Mouse (Mus musculus) hindbrain, embryonic 13.5 days (tissue): ENCODE results near the gene Omp. TPM values are rescaled to one million over a fixed set of nuclear protein-coding genes. Genes with fewer than 3 reads are reported as not detected.

Source experiments
- ATAC-seq: fragments of 200-750 bp; cut with Nextera tagmentation; 2 replicates; pipeline ENCODE4 v1.8.0; 2017; ENCODE audit warnings: moderate TSS enrichment; ENCODE audit not compliant: low FRiP score
- H3K27ac ChIP-seq: fragments of 300-500 bp; sonication (generic); 2 replicates; pipeline ENCODE4 v1.5.1; 2015; ENCODE audit warnings: inconsistent platforms, mild to moderate bottlenecking, moderate library complexity
- H3K27me3 ChIP-seq: fragments of 300-500 bp; sonication (generic); 2 replicates; pipeline ENCODE4 v1.6.1; 2015; ENCODE audit warnings: mild to moderate bottlenecking, inconsistent platforms
- H3K36me3 ChIP-seq: fragments of 300-500 bp; sonication (generic); 2 replicates; pipeline ENCODE4 v1.6.1; 2015; ENCODE audit warnings: mild to moderate bottlenecking, inconsistent platforms
- H3K4me1 ChIP-seq: fragments of 300-500 bp; sonication (generic); replicated peaks from 2 replicates; pipeline ENCODE4 v1.6.1; 2015; ENCODE audit warnings: inconsistent platforms
- H3K4me2 ChIP-seq: fragments of 300-500 bp; sonication (generic); 2 replicates; pipeline ENCODE4 v1.6.1; 2015; ENCODE audit warnings: inconsistent platforms, mild to moderate bottlenecking, moderate library complexity
- H3K4me3 ChIP-seq: fragments of 300-500 bp; sonication (generic); 2 replicates; pipeline ENCODE4 v1.5.1; 2015; ENCODE audit warnings: mild to moderate bottlenecking, inconsistent platforms
- H3K9ac ChIP-seq: fragments of 300-500 bp; sonication (generic); 2 replicates; pipeline ENCODE4 v1.6.1; 2015; ENCODE audit warnings: mild to moderate bottlenecking, inconsistent platforms
- H3K9me3 ChIP-seq: fragments of 300-500 bp; sonication (generic); 2 replicates; pipeline ENCODE4 v1.6.1; 2016; ENCODE audit warnings: inconsistent platforms
- WGBS: fragments of 180-500 bp; shearing (Covaris S2); methylation state at CpG from one replicate; pipeline ENCODE4 v1.1.7; 2015; 5-methylcytosine and 5-hydroxymethylcytosine counted together
- polyA plus RNA-seq: library from polyadenylated mRNA; unstranded; fragments of >200 nt; fragmentation: Nextera tagmentation; extraction: Ambion mirVana; gene quantifications from 2 replicates; pipeline ENCODE4 v1.2.1, GENCODE M21; 2015

Gene Omp
- polyA plus RNA-seq, 1 experiment from 2014 or later: 0.30 TPM

- Histone ChIP-seq H3K9me3 (no peaks in the 10 kb centered on the region), H3K27me3 (0 out of 2 replicates have a peak, but pooled peaks cover 8% of the 10 kb centered on the region), H3K4me3 (no peak overlapping the region), H3K9ac (no peak overlapping the region), H3K4me2 (no peak overlapping the region), H3K27ac (no peak overlapping the region), H3K4me1 (peaks cover 34% of the 10 kb centered on the region), H3K36me3 (0 out of 2 replicates have a peak, but pooled peaks cover 3% of the 10 kb centered on the region)
- peak; percentile 34; the same call in 1 of the 2 replicates for ATAC-seq
- WGBS: 20% methylated on average over 3 of the region's 3 CpGs
Observed at GRCm38 (mm10) chr7:98149802-98150201, 4.5 kb upstream of the Omp start.

DNA sequence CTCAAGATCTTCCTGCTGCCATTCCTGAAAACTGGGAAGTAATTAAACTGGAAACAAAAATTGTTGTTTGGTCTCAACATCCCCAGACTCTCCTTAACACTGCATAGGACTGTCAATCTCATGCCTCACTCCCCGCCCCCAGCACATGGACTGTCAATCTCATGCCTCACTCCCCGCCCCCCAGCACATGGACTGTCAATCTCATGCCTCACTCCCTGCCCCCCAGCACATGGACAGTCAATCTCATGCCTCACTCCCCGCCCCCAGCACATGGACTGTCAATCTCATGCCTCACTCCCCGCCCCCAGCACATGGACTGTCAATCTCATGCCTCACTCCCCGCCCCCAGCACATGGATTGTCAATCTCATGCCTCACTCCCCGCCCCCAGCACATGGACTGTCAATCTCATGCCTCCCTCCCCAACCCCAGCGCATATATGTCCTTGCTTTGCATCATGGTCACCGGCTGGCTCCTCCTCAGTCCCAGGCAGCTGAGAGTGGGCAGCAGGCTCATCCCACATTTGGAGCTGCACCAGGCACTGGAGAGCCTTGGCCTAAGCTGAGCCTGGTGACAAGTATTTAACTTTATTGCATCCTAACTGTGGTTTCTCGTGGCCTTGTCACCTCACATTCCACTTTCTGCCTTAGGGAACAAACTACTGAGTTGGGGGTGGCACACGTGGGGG is 3.6 kb upstream of the Omp start:
- 68% methylated on average over 10 of the region's 10 CpGs for WGBS
- no peak overlapping the region for H3K4me3 ChIP-seq
- H3K36me3 ChIP-seq: 0 out of 2 replicates have a peak, but pooled peaks cover 3% of the 10 kb centered on the region
- no peaks in the 10 kb centered on the region for H3K9me3 ChIP-seq
- no peak overlapping the region for H3K9ac ChIP-seq
- peaks cover 34% of the 10 kb centered on the region for H3K4me1 ChIP-seq
- ATAC-seq: no peak
- 0 out of 2 replicates have a peak, but pooled peaks cover 12% of the 10 kb centered on the region for H3K27me3 ChIP-seq
- H3K27ac ChIP-seq: no peak overlapping the region
- H3K4me2 ChIP-seq: no peak overlapping the region

DNA sequence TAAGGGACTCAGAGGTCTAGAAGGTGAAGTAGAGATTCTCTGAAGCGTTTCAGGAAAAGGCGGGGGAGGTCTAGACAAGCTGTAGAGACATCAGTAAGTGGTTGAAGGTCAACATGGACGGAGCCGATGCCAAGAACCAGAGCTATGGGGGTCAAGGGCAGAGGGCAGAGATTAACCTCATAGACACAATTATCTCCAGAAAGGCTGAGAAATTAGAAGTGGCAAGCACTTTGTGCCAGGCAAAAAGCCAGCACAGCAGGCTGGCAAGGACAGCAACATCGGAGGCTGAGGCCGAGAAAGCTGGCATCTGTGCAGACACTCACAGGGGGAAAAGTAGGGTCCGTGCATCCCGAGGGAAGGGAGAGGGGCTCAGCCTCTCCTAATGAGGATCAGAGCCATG is 2.5 kb upstream of the Omp start:
- H3K9me3 ChIP-seq: no peaks in the 10 kb centered on the region
- WGBS: 71% methylated on average over 8 of the region's 8 CpGs
- no peak overlapping the region for H3K4me2 ChIP-seq
- H3K27me3 ChIP-seq: peaks cover 8% of the 10 kb centered on the region; the same call in 1 of the 2 replicates
- H3K9ac ChIP-seq: no peak overlapping the region
- H3K36me3 ChIP-seq: 0 out of 2 replicates have a peak, but pooled peaks cover 3% of the 10 kb centered on the region
- H3K4me1 ChIP-seq: peaks cover 40% of the 10 kb centered on the region
- no peak for ATAC-seq
- 0 out of 2 replicates have a peak overlapping the region, but pooled peaks have one; percentile 55 for H3K27ac ChIP-seq
- H3K4me3 ChIP-seq: no peak overlapping the region

- Histone ChIP-seq H3K9me3 (no peaks in the 10 kb centered on the region), H3K4me3 (no peak overlapping the region)
- no peak for ATAC-seq
Observed at GRCm38 (mm10) chr7:98146447-98146845, 1.1 kb upstream of the Omp start.

GRCm38 (mm10) chr7:98145842-98146446 is 642 bp upstream of the Omp start:
- ATAC-seq: no peak
- Histone ChIP-seq H3K4me1 (peaks cover 45% of the 10 kb centered on the region), H3K27ac (no peak overlapping the region), H3K4me2 (no peak overlapping the region), H3K9ac (no peak overlapping the region), H3K36me3 (0 out of 2 replicates have a peak, but pooled peaks cover 3% of the 10 kb centered on the region), H3K4me3 (no peak overlapping the region), H3K9me3 (no peaks in the 10 kb centered on the region), H3K27me3 (peaks cover 8% of the 10 kb centered on the region; the same call in 1 of the 2 replicates)
- 81% methylated on average over 12 of the region's 12 CpGs for WGBS

More at GRCm38 (mm10) chr7:98146447-98146845, 1.1 kb upstream of the Omp start:
- no peak overlapping the region for H3K9ac ChIP-seq
- H3K36me3 ChIP-seq: 0 out of 2 replicates have a peak, but pooled peaks cover 3% of the 10 kb centered on the region
- no peak overlapping the region for H3K27ac ChIP-seq
- peaks cover 45% of the 10 kb centered on the region for H3K4me1 ChIP-seq
- H3K4me2 ChIP-seq: no peak overlapping the region
- H3K27me3 ChIP-seq: peaks cover 8% of the 10 kb centered on the region; the same call in 1 of the 2 replicates
- WGBS: 83% methylated on average over 8 of the region's 8 CpGs

DNA sequence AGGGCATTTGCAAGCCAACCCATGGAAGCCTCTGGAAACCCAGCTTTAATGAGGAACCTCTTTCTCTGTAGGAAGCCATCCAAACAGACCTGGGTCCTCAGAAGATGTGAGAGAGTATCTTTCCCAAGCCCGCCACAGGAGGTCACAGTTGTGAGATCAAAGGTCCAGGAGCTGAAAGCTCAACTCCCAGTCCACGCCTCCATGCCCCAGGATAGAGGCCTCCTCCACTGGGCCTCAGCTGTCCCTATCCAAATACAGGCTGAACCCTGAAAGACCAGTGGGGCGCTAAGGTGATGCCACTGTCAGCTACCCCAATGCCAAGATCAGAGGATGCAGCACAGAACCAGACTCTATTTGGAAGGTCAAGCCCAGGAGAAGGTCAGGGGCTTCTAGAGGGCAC is 2.7 kb downstream of the Omp start:
- Histone ChIP-seq H3K27me3 (peaks cover 8% of the 10 kb centered on the region; the same call in 1 of the 2 replicates), H3K4me1 (peaks cover 40% of the 10 kb centered on the region), H3K4me3 (no peak overlapping the region), H3K36me3 (no peaks in the 10 kb centered on the region), H3K4me2 (no peak overlapping the region), H3K9ac (no peak overlapping the region), H3K9me3 (no peaks in the 10 kb centered on the region), H3K27ac (0 out of 2 replicates have a peak overlapping the region, but pooled peaks have one; percentile 30)
- WGBS: 68% methylated on average over 3 of the region's 3 CpGs
- no peak for ATAC-seq

DNA sequence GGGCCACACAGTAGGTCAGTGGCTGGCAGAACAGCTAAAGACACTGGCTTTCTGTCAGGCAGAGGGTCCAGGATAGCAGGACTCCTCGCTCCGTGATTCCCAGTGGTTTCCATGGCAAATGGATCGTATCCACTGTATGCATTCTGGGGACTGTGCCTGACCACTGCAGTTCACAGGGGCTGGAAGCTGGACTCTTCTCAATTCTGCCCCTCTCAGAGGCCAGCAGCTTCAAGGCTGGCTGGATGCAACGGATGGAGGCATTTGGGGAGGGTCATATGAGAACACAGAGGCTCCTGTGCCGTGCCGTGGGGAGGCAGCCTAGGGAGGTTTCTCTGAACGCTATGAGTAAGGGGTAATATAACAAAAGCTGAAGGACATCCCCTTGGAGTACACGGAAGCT is 3.1 kb downstream of the Omp start:
- Histone ChIP-seq H3K27me3 (peaks cover 8% of the 10 kb centered on the region; the same call in 1 of the 2 replicates), H3K4me3 (no peak overlapping the region), H3K27ac (peak overlapping the region; percentile 30; the same call in 1 of the 2 replicates), H3K36me3 (no peaks in the 10 kb centered on the region), H3K9me3 (no peaks in the 10 kb centered on the region), H3K9ac (no peak overlapping the region), H3K4me1 (peaks cover 44% of the 10 kb centered on the region), H3K4me2 (no peak overlapping the region)
- 0 out of 2 replicates have a peak, but pooled peaks have one; percentile 9 for ATAC-seq
- 36% methylated on average over 8 of the region's 8 CpGs for WGBS

DNA sequence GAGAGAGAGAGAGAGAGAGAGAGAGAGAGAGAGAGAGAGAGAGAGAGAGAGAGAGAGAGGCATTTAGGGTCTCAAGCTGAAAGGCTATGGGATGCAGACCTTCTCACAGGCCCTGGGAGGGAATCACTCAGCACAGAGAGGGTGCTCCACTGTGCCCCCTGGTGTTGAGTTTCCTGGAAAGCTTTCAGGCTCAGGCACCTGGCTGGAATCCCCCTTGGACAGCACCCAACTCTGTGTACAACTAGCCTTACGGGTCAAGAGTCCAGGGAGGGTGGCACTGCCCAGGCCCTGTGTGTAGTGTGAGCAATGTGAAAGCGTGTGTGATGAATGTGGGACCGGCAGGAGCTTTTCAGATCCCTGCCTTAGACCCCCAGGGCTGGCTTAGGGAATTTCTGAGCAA is 4.1 kb downstream of the Omp start:
- no peaks in the 10 kb centered on the region for H3K9me3 ChIP-seq
- peaks cover 8% of the 10 kb centered on the region; the same call in 1 of the 2 replicates for H3K27me3 ChIP-seq
- WGBS: 61% methylated on average over 3 of the region's 3 CpGs
- H3K27ac ChIP-seq: no peak overlapping the region
- ATAC-seq: no peak
- H3K36me3 ChIP-seq: no peaks in the 10 kb centered on the region
- H3K4me3 ChIP-seq: no peak overlapping the region
- peaks cover 44% of the 10 kb centered on the region for H3K4me1 ChIP-seq
- H3K9ac ChIP-seq: no peak overlapping the region
- H3K4me2 ChIP-seq: no peak overlapping the region

GRCm38 (mm10) chr7:98140597-98140996 is 4.7 kb downstream of the Omp start:
- no peak overlapping the region for H3K4me3 ChIP-seq
- no peak overlapping the region for H3K9ac ChIP-seq
- H3K27me3 ChIP-seq: peaks cover 8% of the 10 kb centered on the region; the same call in 1 of the 2 replicates
- H3K27ac ChIP-seq: no peak overlapping the region
- no peak overlapping the region for H3K4me2 ChIP-seq
- no peaks in the 10 kb centered on the region for H3K36me3 ChIP-seq
- H3K9me3 ChIP-seq: no peaks in the 10 kb centered on the region
- peaks cover 40% of the 10 kb centered on the region for H3K4me1 ChIP-seq
- no peak for ATAC-seq
- WGBS: 44% methylated on average over 2 of the region's 2 CpGs

GRCm38 (mm10) chr7:98139216-98139615 is 6.1 kb downstream of the Omp start:
- Histone ChIP-seq H3K9ac (no peak overlapping the region), H3K27ac (no peak overlapping the region), H3K4me1 (peaks cover 40% of the 10 kb centered on the region), H3K4me3 (no peak overlapping the region), H3K27me3 (no peaks in the 10 kb centered on the region; the same call in 1 of the 2 replicates), H3K4me2 (no peak overlapping the region), H3K36me3 (peaks cover 9% of the 10 kb centered on the region), H3K9me3 (no peaks in the 10 kb centered on the region)
- no peak for ATAC-seq
- 25% methylated on average over 9 of the region's 9 CpGs for WGBS

- 0 out of 2 replicates have a peak, but pooled peaks have one; percentile 16 for ATAC-seq
- H3K4me1 ChIP-seq: peaks cover 34% of the 10 kb centered on the region
- no peak overlapping the region for H3K4me3 ChIP-seq
- WGBS: 68% methylated on average over 2 of the region's 2 CpGs
- H3K9ac ChIP-seq: no peak overlapping the region
- no peaks in the 10 kb centered on the region for H3K9me3 ChIP-seq
- no peak overlapping the region for H3K4me2 ChIP-seq
- H3K27me3 ChIP-seq: no peaks in the 10 kb centered on the region
- no peak overlapping the region for H3K27ac ChIP-seq
- H3K36me3 ChIP-seq: peaks cover 9% of the 10 kb centered on the region
Observed at GRCm38 (mm10) chr7:98137995-98138394, 7.3 kb downstream of the Omp start.

- Histone ChIP-seq H3K27me3 (no peaks in the 10 kb centered on the region), H3K4me1 (peaks cover 30% of the 10 kb centered on the region), H3K27ac (no peak overlapping the region), H3K9me3 (no peaks in the 10 kb centered on the region), H3K4me2 (no peak overlapping the region), H3K9ac (no peak overlapping the region), H3K36me3 (peaks cover 13% of the 10 kb centered on the region), H3K4me3 (no peak overlapping the region)
- WGBS: 43% methylated on average over 3 of the region's 3 CpGs
- peak; percentile 16; the same call in 1 of the 2 replicates for ATAC-seq
Observed at GRCm38 (mm10) chr7:98137583-98137982, 7.7 kb downstream of the Omp start.
